Mouse (Mus musculus) neural tube, embryonic 12.5 days (tissue): ENCODE results near the gene Csdc2. TPM values are rescaled to one million over a fixed set of nuclear protein-coding genes. Genes with fewer than 3 reads are reported as not detected.

Experiments
- ATAC-seq: fragments of 200-750 bp; cut with Nextera tagmentation; 2 replicates; pipeline ENCODE4 v1.8.0; 2017; ENCODE audit warnings: low read depth, mild to moderate bottlenecking, moderate TSS enrichment, moderate library complexity; ENCODE audit not compliant: low FRiP score
- H3K27ac ChIP-seq: fragments of 300-500 bp; sonication (generic); 2 replicates; pipeline ENCODE4 v1.5.1; 2016
- H3K27me3 ChIP-seq: fragments of 300-500 bp; sonication (generic); replicated peaks from 2 replicates; pipeline ENCODE4 v1.6.1; 2016; ENCODE audit warnings: mild to moderate bottlenecking
- H3K36me3 ChIP-seq: fragments of 300-500 bp; sonication (generic); 2 replicates; pipeline ENCODE4 v1.6.1; 2016; ENCODE audit warnings: mild to moderate bottlenecking
- H3K4me1 ChIP-seq: fragments of 300-500 bp; sonication (generic); 2 replicates; pipeline ENCODE4 v1.6.1; 2016
- H3K4me2 ChIP-seq: fragments of 300-500 bp; sonication (generic); replicated peaks from 2 replicates; pipeline ENCODE4 v1.6.1; 2016; ENCODE audit warnings: mild to moderate bottlenecking
- H3K4me3 ChIP-seq: fragments of 300-500 bp; sonication (generic); 2 replicates; pipeline ENCODE4 v1.5.1; 2016
- H3K9ac ChIP-seq: fragments of 300-500 bp; sonication (generic); 2 replicates; pipeline ENCODE4 v1.6.1; 2016; ENCODE audit warnings: mild to moderate bottlenecking
- H3K9me3 ChIP-seq: fragments of 300-500 bp; sonication (generic); 2 replicates; pipeline ENCODE4 v1.6.1; 2016; ENCODE audit warnings: mild to moderate bottlenecking
- WGBS: fragments of 180-500 bp; shearing (Covaris S2); methylation state at CpG from one replicate; pipeline ENCODE4 v1.1.7; 2016; 5-methylcytosine and 5-hydroxymethylcytosine counted together
- polyA plus RNA-seq: library from polyadenylated mRNA; unstranded; fragments of >200 nt; fragmentation: Nextera tagmentation; extraction: Ambion mirVana; gene quantifications from 2 replicates; pipeline ENCODE4 v1.2.1, GENCODE M21; 2016

Gene Csdc2
- polyA plus RNA-seq, 1 experiment from 2014 or later, result 64.8 TPM

DNA sequence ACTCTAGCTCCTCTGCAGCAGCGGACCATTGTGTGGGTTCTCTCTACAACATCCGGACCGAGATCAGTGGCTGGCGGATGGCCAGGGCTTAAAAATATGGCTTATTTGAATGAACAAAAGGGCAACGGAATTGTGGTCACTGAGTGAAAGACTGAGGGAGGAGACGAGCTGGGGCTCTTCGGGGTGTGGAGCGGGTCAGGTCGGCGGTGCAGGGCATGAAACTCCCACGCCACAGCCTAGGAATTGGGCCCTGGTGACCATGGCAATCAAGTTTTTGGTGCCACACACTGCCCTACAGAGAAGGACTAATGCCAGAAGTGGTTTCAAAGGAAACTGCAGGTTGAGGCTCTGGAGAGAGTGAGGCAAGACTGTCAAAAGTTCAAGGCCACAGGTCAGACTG is 8.3 kb upstream of the Csdc2 start:
- H3K27me3 ChIP-seq, result no peaks in the 10 kb centered on the region
- no peaks in the 10 kb centered on the region for H3K36me3 ChIP-seq
- H3K27ac ChIP-seq, result no peak overlapping the region
- no peak overlapping the region for H3K4me3 ChIP-seq
- peaks cover 31% of the 10 kb centered on the region for H3K4me1 ChIP-seq
- no peak for ATAC-seq
- no peak overlapping the region for H3K4me2 ChIP-seq
- no peaks in the 10 kb centered on the region for H3K9me3 ChIP-seq
- H3K9ac ChIP-seq, result no peak overlapping the region
- WGBS, result 45% methylated on average over 11 of the region's 11 CpGs

DNA sequence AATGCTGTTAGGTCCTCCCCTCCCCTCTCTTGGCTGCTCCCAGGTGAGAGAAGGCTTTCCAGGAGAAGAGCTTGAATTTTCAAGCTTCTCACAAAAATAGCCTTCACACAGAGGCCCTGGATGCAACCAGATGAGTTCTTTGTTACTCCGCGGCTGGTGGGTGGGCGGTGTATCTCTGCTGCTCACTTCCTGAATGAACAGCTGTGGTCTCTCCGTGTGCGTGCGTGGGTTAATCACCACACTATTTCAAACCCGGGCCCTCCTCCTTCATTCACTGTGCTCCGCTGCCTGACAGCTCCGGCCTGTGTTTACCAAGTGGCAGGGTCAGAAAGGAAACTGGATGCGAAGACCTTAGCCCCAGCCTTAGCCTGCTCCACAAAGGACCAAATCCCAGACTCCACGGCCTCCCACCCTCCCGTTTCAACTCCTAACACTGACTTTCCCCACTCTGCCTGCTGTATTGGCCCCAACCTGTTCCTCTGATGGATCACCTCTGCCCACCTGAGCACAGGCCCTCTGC is 3.5 kb upstream of the Csdc2 start:
- Histone ChIP-seq H3K4me2 (no peak overlapping the region), H3K27ac (no peak overlapping the region)
- no peak for ATAC-seq

DNA sequence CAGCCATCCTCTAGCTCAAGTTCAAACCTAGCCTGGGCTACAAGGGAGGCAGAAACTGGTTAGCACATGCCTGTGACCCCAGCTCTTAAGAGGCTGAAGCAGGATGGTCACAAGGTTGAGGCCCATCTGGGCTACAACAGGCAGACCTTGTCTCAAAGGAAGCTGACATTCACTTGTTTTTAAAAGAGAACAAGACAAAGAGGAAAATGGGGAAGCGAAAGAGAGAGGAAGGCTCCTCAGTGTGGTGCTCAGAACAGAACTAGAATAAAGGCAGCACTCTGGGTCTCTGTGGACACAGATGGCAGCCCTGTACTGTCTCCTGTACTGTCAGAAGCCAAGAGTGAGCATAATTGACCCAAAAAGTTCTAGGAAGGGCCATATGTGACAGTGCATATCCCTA is 2.6 kb upstream of the Csdc2 start:
- WGBS, result 81% methylated on average over 1 of the region's 1 CpGs

More for the DNA sequence above, 3.5 kb upstream of the Csdc2 start:
- H3K9me3 ChIP-seq, result no peaks in the 10 kb centered on the region
- WGBS, result 32% methylated on average over 12 of the region's 12 CpGs
- no peak overlapping the region for H3K9ac ChIP-seq
- H3K4me1 ChIP-seq, result peaks cover 26% of the 10 kb centered on the region
- H3K27me3 ChIP-seq, result no peaks in the 10 kb centered on the region
- no peaks in the 10 kb centered on the region for H3K36me3 ChIP-seq
- no peak overlapping the region for H3K4me3 ChIP-seq

GRCm38 (mm10) chr15:81935869-81936637 is 506 bp upstream of the Csdc2 start:
- Histone ChIP-seq H3K4me3 (peak overlapping the region; percentile 49), H3K27me3 (no peaks in the 10 kb centered on the region), H3K4me2 (peak overlapping the region; percentile 67), H3K9ac (peak overlapping the region; percentile 63; the same call in 1 of the 2 replicates), H3K4me1 (peaks cover 35% of the 10 kb centered on the region), H3K27ac (no peak overlapping the region), H3K36me3 (no peaks in the 10 kb centered on the region), H3K9me3 (no peaks in the 10 kb centered on the region)
- no peak; the same call in 1 of the 2 replicates for ATAC-seq
- 59% methylated on average over 7 of the region's 7 CpGs for WGBS

More for the DNA sequence above, 2.6 kb upstream of the Csdc2 start:
- Histone ChIP-seq H3K9ac (no peak overlapping the region), H3K27me3 (no peaks in the 10 kb centered on the region), H3K4me2 (no peak overlapping the region), H3K4me3 (no peak overlapping the region), H3K27ac (no peak overlapping the region), H3K9me3 (no peaks in the 10 kb centered on the region), H3K4me1 (peaks cover 35% of the 10 kb centered on the region), H3K36me3 (no peaks in the 10 kb centered on the region)
- ATAC-seq, result no peak

DNA sequence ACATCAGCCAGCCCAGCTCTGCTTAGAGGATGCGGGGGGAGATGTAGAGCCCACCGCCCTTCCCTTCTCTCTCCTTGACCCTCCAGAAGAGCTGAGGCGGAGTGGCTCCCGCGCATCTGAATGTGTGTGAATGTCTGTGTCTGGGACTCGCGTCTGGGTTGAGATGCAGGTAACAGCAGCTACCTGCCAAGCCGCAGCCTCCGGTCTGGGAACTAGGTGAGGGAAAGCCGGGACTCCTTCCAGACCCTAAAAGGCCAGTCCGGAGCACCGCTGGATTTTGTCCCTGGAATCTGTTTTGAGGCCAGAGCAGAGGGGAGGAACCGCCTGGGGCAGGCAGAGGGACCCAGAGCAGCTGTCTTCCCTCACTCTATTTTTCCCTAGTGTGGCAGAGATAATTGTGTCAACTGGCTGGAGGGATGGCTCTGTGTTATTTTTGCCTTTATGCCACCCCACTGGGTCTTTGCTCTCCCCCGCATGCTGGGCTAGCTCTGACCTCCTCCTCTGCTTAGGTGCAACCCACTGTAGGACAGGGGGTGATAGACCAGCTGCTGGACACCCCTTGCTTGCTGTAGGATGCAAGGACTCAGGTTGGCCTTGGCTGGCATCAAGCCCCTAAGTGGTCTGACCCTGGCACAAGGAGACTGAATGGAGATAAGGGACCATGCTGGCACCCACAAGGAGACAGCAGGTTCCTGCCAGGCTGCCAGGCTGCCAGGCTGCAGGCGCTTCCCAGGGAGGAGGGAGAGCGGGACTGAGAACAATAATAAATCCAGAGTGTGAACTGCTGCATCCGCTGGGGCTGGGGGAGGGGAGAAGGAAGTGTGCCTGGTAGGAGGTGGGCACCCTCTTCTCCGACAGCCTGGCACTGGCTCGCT is 776 bp downstream of the Csdc2 start:
- ATAC-seq, result peak; percentile 35
- Histone ChIP-seq H3K4me1 (peaks cover 40% of the 10 kb centered on the region), H3K27me3 (no peaks in the 10 kb centered on the region), H3K4me2 (peak overlapping the region; percentile 67), H3K36me3 (no peaks in the 10 kb centered on the region), H3K27ac (peak overlapping the region; percentile 66), H3K9me3 (no peaks in the 10 kb centered on the region), H3K4me3 (peak overlapping the region; percentile 49), H3K9ac (peak overlapping the region; percentile 63)
- WGBS, result 6% methylated on average over 19 of the region's 19 CpGs

DNA sequence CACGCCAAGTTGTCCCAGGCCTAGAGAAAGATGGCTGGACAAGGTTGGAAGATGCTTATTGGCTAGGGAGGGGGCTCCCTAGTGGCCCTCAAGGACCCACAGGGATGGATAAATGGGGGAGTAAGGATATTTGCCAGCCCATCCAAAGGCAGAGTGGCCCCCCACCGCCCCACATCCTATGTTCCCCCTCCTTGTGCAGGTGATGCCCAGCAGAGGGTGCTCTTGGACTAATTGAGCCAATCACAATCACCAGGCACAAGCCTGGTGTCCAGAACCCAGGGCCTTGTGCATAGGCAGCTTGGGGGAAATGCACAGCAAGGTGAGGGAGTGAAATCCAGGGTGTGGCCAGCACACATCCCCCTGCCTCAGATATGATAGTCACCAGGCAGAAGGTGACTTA is 1.7 kb downstream of the Csdc2 start:
- ATAC-seq, result no peak
- Histone ChIP-seq H3K4me3 (peak overlapping the region; percentile 49; the same call in 1 of the 2 replicates), H3K4me2 (peak overlapping the region; percentile 67), H3K36me3 (no peaks in the 10 kb centered on the region), H3K4me1 (peaks cover 42% of the 10 kb centered on the region), H3K9me3 (no peaks in the 10 kb centered on the region), H3K27ac (0 out of 2 replicates have a peak overlapping the region, but pooled peaks have one; percentile 34), H3K9ac (peak overlapping the region; percentile 63; the same call in 1 of the 2 replicates), H3K27me3 (no peaks in the 10 kb centered on the region)
- WGBS, result 29% methylated on average over 2 of the region's 2 CpGs

GRCm38 (mm10) chr15:81939157-81939715 is 2.7 kb downstream of the Csdc2 start:
- Histone ChIP-seq H3K9me3 (no peaks in the 10 kb centered on the region), H3K4me2 (no peak overlapping the region), H3K36me3 (no peaks in the 10 kb centered on the region), H3K27me3 (no peaks in the 10 kb centered on the region), H3K27ac (no peak overlapping the region), H3K9ac (no peak overlapping the region), H3K4me3 (no peak overlapping the region), H3K4me1 (peaks cover 44% of the 10 kb centered on the region)
- ATAC-seq, result no peak
- WGBS, result 89% methylated on average over 10 of the region's 10 CpGs

GRCm38 (mm10) chr15:81939774-81940173 is 3.2 kb downstream of the Csdc2 start:
- H3K36me3 ChIP-seq, result no peaks in the 10 kb centered on the region
- H3K4me2 ChIP-seq, result no peak overlapping the region
- no peaks in the 10 kb centered on the region for H3K27me3 ChIP-seq
- ATAC-seq, result no peak
- no peaks in the 10 kb centered on the region for H3K9me3 ChIP-seq
- H3K4me1 ChIP-seq, result peaks cover 44% of the 10 kb centered on the region
- no peak overlapping the region for H3K4me3 ChIP-seq
- 92% methylated on average over 4 of the region's 4 CpGs for WGBS
- no peak overlapping the region for H3K9ac ChIP-seq
- H3K27ac ChIP-seq, result no peak overlapping the region

- no peaks in the 10 kb centered on the region for H3K36me3 ChIP-seq
- H3K4me3 ChIP-seq, result no peak overlapping the region
- no peaks in the 10 kb centered on the region for H3K9me3 ChIP-seq
- ATAC-seq, result no peak
- no peaks in the 10 kb centered on the region for H3K27me3 ChIP-seq
- 89% methylated on average over 5 of the region's 5 CpGs for WGBS
- H3K9ac ChIP-seq, result no peak overlapping the region
- no peak overlapping the region for H3K27ac ChIP-seq
- H3K4me1 ChIP-seq, result peaks cover 44% of the 10 kb centered on the region
- H3K4me2 ChIP-seq, result no peak overlapping the region
These were observed 3.7 kb downstream of the Csdc2 start for GRCm38 (mm10) chr15:81940219-81940618.

GRCm38 (mm10) chr15:81941010-81941409 is 4.5 kb downstream of the Csdc2 start:
- Histone ChIP-seq H3K4me1 (peaks cover 43% of the 10 kb centered on the region), H3K27me3 (no peaks in the 10 kb centered on the region), H3K27ac (no peak overlapping the region), H3K4me3 (no peak overlapping the region), H3K4me2 (no peak overlapping the region), H3K36me3 (no peaks in the 10 kb centered on the region), H3K9ac (no peak overlapping the region), H3K9me3 (no peaks in the 10 kb centered on the region)
- ATAC-seq, result no peak
- 99% methylated on average over 2 of the region's 2 CpGs for WGBS

DNA sequence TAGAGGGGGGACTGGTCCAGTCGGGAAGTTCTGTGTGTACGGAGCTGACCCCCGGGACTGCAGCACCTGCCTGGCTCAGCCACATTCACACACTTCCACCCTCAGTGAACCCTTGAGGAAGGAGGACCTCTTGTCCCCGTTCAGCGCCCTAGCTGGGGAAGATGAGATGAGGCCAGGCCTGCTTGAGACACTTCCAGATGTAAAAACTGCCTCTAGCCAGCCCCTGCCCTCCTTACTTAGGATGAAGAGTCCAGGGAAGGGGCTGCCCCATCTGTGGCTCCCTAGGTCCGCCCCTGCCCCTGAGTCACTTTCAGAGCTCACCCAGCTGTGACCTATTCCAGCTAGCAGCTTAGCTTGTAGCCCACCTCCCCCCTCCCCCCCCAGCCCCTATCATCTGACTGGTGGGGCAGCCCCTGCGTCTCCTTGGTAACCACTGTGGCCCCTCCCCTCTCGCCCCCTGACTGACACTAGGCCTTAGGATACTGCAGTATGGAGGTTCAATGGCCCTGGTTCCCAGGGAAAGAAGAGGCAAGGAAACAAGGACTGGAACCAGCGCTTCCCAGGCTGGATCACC is 6.7 kb downstream of the Csdc2 start:
- Histone ChIP-seq H3K9ac (peak overlapping the region; percentile 26; the same call in 1 of the 2 replicates), H3K4me3 (no peak overlapping the region), H3K4me2 (peak overlapping the region; percentile 34), H3K4me1 (peaks cover 22% of the 10 kb centered on the region), H3K27ac (peak overlapping the region; percentile 20; the same call in 1 of the 2 replicates), H3K9me3 (no peaks in the 10 kb centered on the region), H3K36me3 (peaks cover 13% of the 10 kb centered on the region), H3K27me3 (no peaks in the 10 kb centered on the region)
- 7% methylated on average over 9 of the region's 9 CpGs for WGBS
- peak; percentile 71 for ATAC-seq
